Mouse (Mus musculus) midbrain, embryonic 14.5 days (tissue): ENCODE results near the gene Rsrc2. TPM values are rescaled to one million over a fixed set of nuclear protein-coding genes. Genes with fewer than 3 reads are reported as not detected.

Experiments used
- ATAC-seq: fragments of 200-750 bp; cut with Nextera tagmentation; 2 replicates; pipeline ENCODE4 v1.8.0; 2017; ENCODE audit warnings: moderate number of reproducible peaks, moderate library complexity; ENCODE audit not compliant: low FRiP score, low TSS enrichment
- DNase-seq: peaks from one replicate; pipeline ENCODE4 v3.0.0-alpha.2; 2015
- H3K27ac ChIP-seq: fragments of 300-500 bp; sonication (generic); replicated peaks from 2 replicates; pipeline ENCODE4 v1.5.1; 2014; ENCODE audit warnings: mild to moderate bottlenecking, low read depth, low read length, moderate library complexity
- H3K27me3 ChIP-seq: fragments of 300-500 bp; sonication (generic); 2 replicates; pipeline ENCODE4 v1.6.1; 2014; ENCODE audit warnings: low read length, control low read depth, mixed read lengths; ENCODE audit not compliant: control insufficient read depth, insufficient read depth
- H3K36me3 ChIP-seq: fragments of 300-500 bp; sonication (generic); 2 replicates; pipeline ENCODE4 v1.6.1; 2014; ENCODE audit warnings: low read length, control low read depth; ENCODE audit not compliant: control insufficient read depth, insufficient read depth
- H3K4me1 ChIP-seq: fragments of 300-500 bp; sonication (generic); 2 replicates; pipeline ENCODE4 v1.6.1; 2014; ENCODE audit warnings: mild to moderate bottlenecking, antibody characterized with exemption, low read length, control low read depth; ENCODE audit not compliant: control insufficient read depth, insufficient read depth
- H3K4me2 ChIP-seq: fragments of 300-500 bp; sonication (generic); 2 replicates; pipeline ENCODE4 v1.6.1; 2014; ENCODE audit warnings: mild to moderate bottlenecking, low read length, moderate library complexity
- H3K4me3 ChIP-seq: fragments of 300-500 bp; sonication (generic); replicated peaks from 2 replicates; pipeline ENCODE4 v1.5.1; 2014; ENCODE audit warnings: low read depth, low read length
- H3K9ac ChIP-seq: fragments of 300-500 bp; sonication (generic); replicated peaks from 2 replicates; pipeline ENCODE4 v1.6.1; 2014; ENCODE audit warnings: mild to moderate bottlenecking, low read length, moderate library complexity
- H3K9me3 ChIP-seq: fragments of 300-500 bp; sonication (generic); 2 replicates; pipeline ENCODE4 v1.6.1; 2016; ENCODE audit warnings: low read length, control low read depth, mixed read lengths; ENCODE audit not compliant: control insufficient read depth
- WGBS: fragments of 180-500 bp; shearing (Covaris S2); extraction: QIAGEN DNeasy Blood & Tissue Kit; methylation state at CpG from one replicate; pipeline ENCODE4 v1.1.7; 2014; 5-methylcytosine and 5-hydroxymethylcytosine counted together
- polyA plus RNA-seq: library from polyadenylated mRNA; unstranded; fragments of >200 nt; fragmentation: Nextera tagmentation; extraction: Ambion mirVana; gene quantifications from 2 replicates; pipeline ENCODE4 v1.2.1, GENCODE M21; 2014

The Rsrc2 gene
- polyA plus RNA-seq, 1 experiment from 2014 or later = 137 TPM

GRCm38 (mm10) chr5:123683377-123684220, 65.6 kb downstream of the Rsrc2 start:
- under 1% methylated on average over 87 of the region's 92 CpGs for WGBS

DNA sequence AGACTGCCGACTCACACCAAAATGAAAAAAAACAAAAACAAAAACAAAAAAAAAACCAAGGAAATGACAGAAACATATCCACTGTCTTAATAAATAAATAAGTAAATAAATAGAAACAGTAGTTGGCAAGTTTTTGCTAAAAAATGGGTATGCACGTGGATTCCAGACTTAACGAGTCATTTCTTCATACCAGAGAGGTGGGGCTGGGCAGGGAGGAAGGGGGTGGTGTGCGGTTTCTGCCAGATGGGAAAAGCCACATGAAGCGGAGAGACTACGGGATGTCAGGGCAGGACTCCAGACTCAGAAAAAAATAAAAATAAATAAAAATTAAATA, 66.2 kb downstream of the Rsrc2 start:
- DNase-seq = peak; percentile 68
- H3K27me3 ChIP-seq = no peaks in the 10 kb centered on the region

More at GRCm38 (mm10) chr5:123683377-123684220, 65.6 kb downstream of the Rsrc2 start:
- Histone ChIP-seq H3K27ac (peak overlapping the region; percentile 100), H3K36me3 (no peaks in the 10 kb centered on the region), H3K4me2 (peak overlapping the region; percentile 69), H3K9me3 (no peaks in the 10 kb centered on the region), H3K27me3 (no peaks in the 10 kb centered on the region), H3K4me3 (peak overlapping the region; percentile 95), H3K4me1 (peaks cover 28% of the 10 kb centered on the region), H3K9ac (peak overlapping the region; percentile 99)
- peak; percentile 77 for DNase-seq
- ATAC-seq = peak; percentile 78; the same call in 1 of the 2 replicates

DNA sequence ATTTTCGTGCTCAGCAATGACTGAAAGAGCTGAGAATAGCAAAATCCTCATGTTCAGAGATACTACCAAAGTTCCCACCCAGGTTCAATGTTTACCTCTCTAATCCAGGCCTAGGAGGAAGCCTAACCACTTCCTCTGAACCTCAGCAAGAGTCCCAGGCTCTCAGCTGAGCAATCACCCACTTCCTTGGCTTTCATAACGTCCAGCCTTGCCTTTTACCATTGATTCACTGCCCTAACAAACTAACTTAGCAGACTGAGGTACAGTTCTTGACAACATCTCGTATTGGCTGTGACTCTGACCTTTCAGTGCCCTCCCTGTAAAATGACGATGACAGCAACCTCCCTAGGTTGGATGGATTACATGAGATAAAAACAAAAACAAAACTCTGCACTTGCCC, 66.8 kb downstream of the Rsrc2 start:
- Histone ChIP-seq H3K27me3 (no peaks in the 10 kb centered on the region), H3K9me3 (no peaks in the 10 kb centered on the region), H3K4me1 (peaks cover 28% of the 10 kb centered on the region), H3K27ac (no peak overlapping the region), H3K4me2 (peak overlapping the region; percentile 69), H3K36me3 (no peaks in the 10 kb centered on the region), H3K4me3 (peak overlapping the region; percentile 95), H3K9ac (peak overlapping the region; percentile 99)
- no peak for ATAC-seq
- WGBS = 45% methylated on average over 4 of the region's 4 CpGs
- DNase-seq = no peak

More for the DNA sequence above, 66.2 kb downstream of the Rsrc2 start:
- Histone ChIP-seq H3K9me3 (no peaks in the 10 kb centered on the region), H3K4me1 (peaks cover 28% of the 10 kb centered on the region), H3K27ac (peak overlapping the region; percentile 100), H3K4me3 (peak overlapping the region; percentile 95), H3K9ac (peak overlapping the region; percentile 99), H3K4me2 (peak overlapping the region; percentile 69), H3K36me3 (no peaks in the 10 kb centered on the region)
- 0 out of 2 replicates have a peak, but pooled peaks have one; percentile 21 for ATAC-seq
- 4% methylated on average over 6 of the region's 6 CpGs for WGBS

- Histone ChIP-seq H3K9me3 (no peaks in the 10 kb centered on the region), H3K27ac (no peak overlapping the region), H3K4me1 (peaks cover 23% of the 10 kb centered on the region), H3K4me2 (no peak overlapping the region), H3K27me3 (no peaks in the 10 kb centered on the region), H3K4me3 (no peak overlapping the region), H3K36me3 (no peaks in the 10 kb centered on the region), H3K9ac (no peak overlapping the region)
- 37% methylated on average over 5 of the region's 5 CpGs for WGBS
- ATAC-seq = no peak
- no peak for DNase-seq
Measured at GRCm38 (mm10) chr5:123679546-123680263, 69.5 kb downstream of the Rsrc2 start.

- no peak overlapping the region for H3K4me2 ChIP-seq
- H3K4me1 ChIP-seq = peaks cover 23% of the 10 kb centered on the region
- DNase-seq (no peak), ATAC-seq (no peak)
- no peak overlapping the region for H3K27ac ChIP-seq
- no peak overlapping the region for H3K4me3 ChIP-seq
- no peak overlapping the region for H3K9ac ChIP-seq
- H3K27me3 ChIP-seq = no peaks in the 10 kb centered on the region
- WGBS = 74% methylated on average over 3 of the region's 3 CpGs
- no peaks in the 10 kb centered on the region for H3K36me3 ChIP-seq
- no peaks in the 10 kb centered on the region for H3K9me3 ChIP-seq
Measured at GRCm38 (mm10) chr5:123679106-123679505, 70.1 kb downstream of the Rsrc2 start.

Other genes with a start within 250 kb of the Rsrc2 start
- 1.2 and 1.4 TPM in 2 replicates for gene B3gnt4, start 239.0 kb downstream of the Rsrc2 start, polyA plus RNA-seq
- gene Diablo, start 225.2 kb downstream of the Rsrc2 start, polyA plus RNA-seq = 101 and 120 TPM in 2 replicates
- gene Gm49027, start 223.9 kb downstream of the Rsrc2 start, polyA plus RNA-seq = 1.1 and 1.3 TPM in 2 replicates
- 41.9 and 54.9 TPM in 2 replicates for gene Vps33a, start 176.4 kb downstream of the Rsrc2 start, polyA plus RNA-seq
- gene Clip1, start 64.8 kb downstream of the Rsrc2 start, polyA plus RNA-seq = 73.0 and 75.1 TPM in 2 replicates
- 56.5 and 80.0 TPM in 2 replicates for gene Zcchc8, start 28.3 kb downstream of the Rsrc2 start, polyA plus RNA-seq
- gene Kntc1, start 302 bp upstream of the Rsrc2 start, polyA plus RNA-seq = 4.0 and 5.6 TPM in 2 replicates
- 0.11 TPM in 1 of 2 replicates, not detected in the other for gene Hcar2, start 116.1 kb upstream of the Rsrc2 start, polyA plus RNA-seq
- 0.08 and 0.41 TPM in 2 replicates for gene Hcar1, start 130.6 kb upstream of the Rsrc2 start, polyA plus RNA-seq
- gene Denr, start 157.8 kb upstream of the Rsrc2 start, polyA plus RNA-seq = 118 and 132 TPM in 2 replicates
- gene Gm43518, start 178.0 kb upstream of the Rsrc2 start, polyA plus RNA-seq = 2.0 and 2.3 TPM in 2 replicates
- 4.3 and 4.6 TPM in 2 replicates for gene Ccdc62, start 181.3 kb upstream of the Rsrc2 start, polyA plus RNA-seq
- gene Hip1r, start 224.2 kb upstream of the Rsrc2 start, polyA plus RNA-seq = 22.5 and 24.7 TPM in 2 replicates